ENCODE assay signal across 8 mouse cellular contexts in genomic region chr5:129864467-129864866, GRCm38 (mm10). TPM values are rescaled to one million over a fixed set of nuclear protein-coding genes. Genes with fewer than 3 reads are reported as not detected.
DNase-seq lines count a peak whose midpoint lies in the region; TF ChIP-seq lines count a peak whose summit lies in the region.

No protein-coding gene starts in this region.

- DNase-seq in ovary, postnatal 14 days (ENCODE audit: low spot score), result peak; percentile 33
- DNase-seq in ovary, postnatal 10 days (ENCODE audit: low spot score), result no peak
- peak; percentile 22 to 48 for DNase-seq in frontal cortex, postnatal 36 days (ENCODE audit: low spot score in 2 of 2)
- DNase-seq in kidney, adult 18-20 months, result peak; percentile 58
- peak; percentile 44 for DNase-seq in liver
- peak; percentile 44 for DNase-seq in neural tube, embryonic 10.5 days (ENCODE audit: extremely low spot score, low spot score)
- DNase-seq in Muller cell, postnatal 12 days (ENCODE audit: inconsistent ontology term), result no peak

- no peak overlapping the region for H3K27ac ChIP-seq in bone marrow, adult 2 months (ENCODE audit: control insufficient read depth, insufficient read depth, low read depth, low read length, poor library complexity)

- peak; percentile 36; the same call in 1 of the 2 replicates for TF ChIP-seq CTCF in bone marrow, adult 2 months (IDR thresholded peaks at IDR 0.05; ENCODE audit: control insufficient read depth, insufficient read depth, low read length)

- no peak overlapping the region for H3K4me3 ChIP-seq in bone marrow, adult 2 months (replicated peaks; ENCODE audit: control insufficient read depth, low read depth, low read length)

- TF ChIP-seq POLR2A in bone marrow, adult 2 months (IDR thresholded peaks at IDR 0.05; ENCODE audit: borderline replicate concordance, control insufficient read depth, low read depth, low read length), result no peak

- WGBS in bone marrow, adult 2 months, result 16% methylated on average over 18 of the region's 18 CpGs

- H3K4me1 ChIP-seq in bone marrow, adult 2 months (ENCODE audit: control insufficient read depth, insufficient read depth, low read length), result no peaks in the 10 kb centered on the region

RNA-seq across cellular contexts. Expression of gene Sumf2, which starts 17.7 kb away (rescaled TPM):
- 7.7 and 16.3 TPM in 2 replicates for polyA plus RNA-seq in bone marrow, adult 2 months (2011; ENCODE audit: insufficient read depth, insufficient read length, low replicate concordance, missing spikeins)

RNA-seq across cellular contexts. Expression of gene Chchd2, which starts 22.8 kb away (rescaled TPM):
- 657 and 717 TPM in 2 replicates for polyA plus RNA-seq in bone marrow, adult 2 months (2011; ENCODE audit: insufficient read depth, insufficient read length, low replicate concordance, missing spikeins)

RNA-seq across cellular contexts. Expression of gene Zbed5, which starts 31.1 kb away (rescaled TPM):
- polyA plus RNA-seq in bone marrow, adult 2 months (2011; ENCODE audit: insufficient read depth, insufficient read length, low replicate concordance, missing spikeins), result 1.5 TPM in 1 of 2 replicates, not detected in the other

RNA-seq across cellular contexts. Expression of gene Phkg1, which starts 33.9 kb away (rescaled TPM):
- 6.4 TPM in 1 of 2 replicates, not detected in the other for polyA plus RNA-seq in bone marrow, adult 2 months (2011; ENCODE audit: insufficient read depth, insufficient read length, low replicate concordance, missing spikeins)

RNA-seq across cellular contexts. Expression of gene Nupr1l, which starts 43.9 kb away (rescaled TPM):
- not detected in 2 replicates for polyA plus RNA-seq in bone marrow, adult 2 months (2011; ENCODE audit: insufficient read depth, insufficient read length, low replicate concordance, missing spikeins)

Comparison
In these comparisons a context has a peak if more than half of its experiments do, and no peak if none do; other contexts are left out.
1. DNase-seq: peak in ovary, postnatal 14 days (single experiment), frontal cortex, postnatal 36 days (2 of 2), kidney, adult 18-20 months (single experiment), liver (single experiment) and neural tube, embryonic 10.5 days (single experiment); none in ovary, postnatal 10 days (single experiment) and Muller cell, postnatal 12 days (single experiment).